Mouse (Mus musculus) embryonic facial prominence, embryonic 14.5 days (tissue): ENCODE measurements around the gene Pxmp4. TPM values are rescaled to one million over a fixed set of nuclear protein-coding genes. Genes with fewer than 3 reads are reported as not detected.
A peak's percentile ranks its signal among the peaks of the same experiment; 100 is the strongest.

ENCODE experiments used
- ATAC-seq: fragments of 200-750 bp; cut with Nextera tagmentation; 2 replicates; pipeline ENCODE4 v1.8.0; 2017; ENCODE audit warnings: low read depth, moderate number of reproducible peaks, moderate TSS enrichment
- DNase-seq: peaks from one replicate; pipeline ENCODE4 v3.0.0-alpha.2; 2015; ENCODE audit warnings: low spot score
- H3K27ac ChIP-seq: fragments of 300-500 bp; sonication (generic); replicated peaks from 2 replicates; pipeline ENCODE4 v1.5.1; 2014; ENCODE audit warnings: low read depth, mild to moderate bottlenecking, low read length, moderate library complexity
- H3K27me3 ChIP-seq: fragments of 300-500 bp; sonication (generic); replicated peaks from 2 replicates; pipeline ENCODE4 v1.6.1; 2014; ENCODE audit warnings: low read length; ENCODE audit not compliant: control insufficient read depth, insufficient read depth
- H3K36me3 ChIP-seq: fragments of 300-500 bp; sonication (generic); 2 replicates; pipeline ENCODE4 v1.6.1; 2014; ENCODE audit warnings: low read length, mixed read lengths; ENCODE audit not compliant: control insufficient read depth, insufficient read depth
- H3K4me1 ChIP-seq: fragments of 300-500 bp; sonication (generic); 2 replicates; pipeline ENCODE4 v1.6.1; 2014; ENCODE audit warnings: antibody characterized with exemption, low read length; ENCODE audit not compliant: control insufficient read depth, insufficient read depth
- H3K4me2 ChIP-seq: fragments of 300-500 bp; sonication (generic); 2 replicates; pipeline ENCODE4 v1.6.1; 2014; ENCODE audit warnings: low read depth, mild to moderate bottlenecking, low read length, moderate library complexity, mixed read lengths
- H3K4me3 ChIP-seq: fragments of 300-500 bp; sonication (generic); 2 replicates; pipeline ENCODE4 v1.5.1; 2014; ENCODE audit warnings: low read depth, mild to moderate bottlenecking, low read length
- H3K9ac ChIP-seq: fragments of 300-500 bp; sonication (generic); 2 replicates; pipeline ENCODE4 v1.6.1; 2014; ENCODE audit warnings: low read depth, mild to moderate bottlenecking, low read length, moderate library complexity, mixed read lengths
- H3K9me3 ChIP-seq: fragments of 300-500 bp; sonication (generic); 2 replicates; pipeline ENCODE4 v1.6.1; 2016; ENCODE audit warnings: low read length; ENCODE audit not compliant: control insufficient read depth
- WGBS: fragments of 180-500 bp; shearing (Covaris S2); extraction: QIAGEN DNeasy Blood & Tissue Kit; methylation state at CpG from one replicate; pipeline ENCODE4 v1.1.7; 2014; 5-methylcytosine and 5-hydroxymethylcytosine counted together
- polyA plus RNA-seq: library from polyadenylated mRNA; unstranded; fragments of >200 nt; fragmentation: Nextera tagmentation; extraction: Ambion mirVana; gene quantifications from 2 replicates; pipeline ENCODE4 v1.2.1, GENCODE M21; 2014

The Pxmp4 gene
- polyA plus RNA-seq, 1 experiment from 2014 or later = 24.1 TPM

- 0 out of 2 replicates have a peak overlapping the region, but pooled peaks have one; percentile 44 for H3K27ac ChIP-seq
- H3K4me3 ChIP-seq = no peak overlapping the region
- 68% methylated on average over 3 of the region's 3 CpGs for WGBS
- DNase-seq (no peak), ATAC-seq (no peak; the same call in 1 of the 2 replicates)
- no peak overlapping the region for H3K4me2 ChIP-seq
- no peaks in the 10 kb centered on the region for H3K9me3 ChIP-seq
- H3K9ac ChIP-seq = no peak overlapping the region
- H3K4me1 ChIP-seq = no peaks in the 10 kb centered on the region
- peaks cover 48% of the 10 kb centered on the region for H3K36me3 ChIP-seq
- no peaks in the 10 kb centered on the region for H3K27me3 ChIP-seq
These were observed 64.8 kb downstream of the Pxmp4 start for GRCm38 (mm10) chr2:154538710-154539109.

- DNase-seq (peak; percentile 41), ATAC-seq (no peak; the same call in 1 of the 2 replicates)
- Histone ChIP-seq H3K4me3 (no peak overlapping the region), H3K9ac (no peak overlapping the region), H3K4me2 (no peak overlapping the region), H3K4me1 (no peaks in the 10 kb centered on the region), H3K27me3 (no peaks in the 10 kb centered on the region), H3K27ac (peak overlapping the region; percentile 44; the same call in 1 of the 2 replicates), H3K36me3 (peaks cover 49% of the 10 kb centered on the region), H3K9me3 (no peaks in the 10 kb centered on the region)
- WGBS = 49% methylated on average over 2 of the region's 2 CpGs
These were observed 65.2 kb downstream of the Pxmp4 start for GRCm38 (mm10) chr2:154538310-154538709.

Other genes starting within 250 kb of the Pxmp4 start
- 16.4 and 24.1 TPM in 2 replicates for gene Cdk5rap1, start 230.7 kb downstream of the Pxmp4 start, polyA plus RNA-seq
- gene Snta1, start 195.6 kb downstream of the Pxmp4 start, polyA plus RNA-seq = 8.6 and 10.4 TPM in 2 replicates
- gene Cbfa2t2, start 167.2 kb downstream of the Pxmp4 start, polyA plus RNA-seq = 31.3 and 31.5 TPM in 2 replicates
- gene 1700003F12Rik, start 56.6 kb downstream of the Pxmp4 start, polyA plus RNA-seq = 0.63 and 0.78 TPM in 2 replicates
- not detected in 2 replicates for gene Actl10, start 51.9 kb downstream of the Pxmp4 start, polyA plus RNA-seq
- 2.4 and 3.9 TPM in 2 replicates for gene Necab3, start 44.8 kb downstream of the Pxmp4 start, polyA plus RNA-seq
- gene E2f1, start 33.8 kb downstream of the Pxmp4 start, polyA plus RNA-seq = 8.8 and 10.5 TPM in 2 replicates
- 1.2 TPM in 2 replicates for gene Zfp341, start 9.6 kb upstream of the Pxmp4 start, polyA plus RNA-seq
- 0.77 TPM in 1 of 2 replicates, not detected in the other for gene 4930519P11Rik, start 9.7 kb upstream of the Pxmp4 start, polyA plus RNA-seq
- gene Chmp4b, start 48.0 kb upstream of the Pxmp4 start, polyA plus RNA-seq = 21.2 and 21.9 TPM in 2 replicates
- gene Gm14214, start 166.3 kb upstream of the Pxmp4 start, polyA plus RNA-seq = not detected in 2 replicates
- gene Raly, start 187.4 kb upstream of the Pxmp4 start, polyA plus RNA-seq = 54.5 and 72.8 TPM in 2 replicates
- 5.3 and 6.0 TPM in 2 replicates for gene a, start 187.7 kb upstream of the Pxmp4 start, polyA plus RNA-seq